Mouse (Mus musculus): Measurements from ENCODE around the gene Orc4.
A peak's percentile ranks its signal among the peaks of the same experiment; 100 is the strongest.
"Not testable (repeated sequence)": the region's sequence is repeated elsewhere in the genome, so short reads cannot be mapped to it uniquely, and the experiment has no call there.

The Orc4 gene

DNA sequence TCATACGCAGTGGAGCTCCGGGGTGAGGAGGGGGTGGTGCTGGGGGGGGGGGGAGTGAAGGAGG is at the start of gene Orc4:
TSS of gene Orc4 (minus strand) at position 26 of the 64 bp plus-strand sequence.
- no peak for DNase-seq (ENCODE audit: low read depth, low spot score)

DNA sequence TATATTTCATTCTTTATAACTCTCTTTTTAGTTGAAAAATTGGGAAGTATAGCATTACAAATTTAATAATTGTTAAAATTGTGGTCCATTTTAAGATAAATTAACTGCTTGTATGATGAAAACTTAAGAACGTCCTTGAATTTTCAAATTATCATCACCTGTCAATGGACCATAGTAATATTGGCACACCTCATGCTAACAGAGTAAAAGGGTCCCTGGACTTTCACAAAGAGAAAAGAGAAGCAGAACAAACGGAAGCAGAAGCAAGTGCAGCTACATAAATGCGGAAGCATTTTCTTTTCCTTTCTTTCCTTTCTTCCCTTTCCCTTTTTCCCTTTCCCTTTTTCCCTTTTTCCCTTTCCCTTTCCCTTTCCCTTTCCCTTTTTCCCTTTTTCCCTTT is 40.2 kb upstream of the Orc4 start:
- no peak for DNase-seq (ENCODE audit: low read depth, low spot score)

DNA sequence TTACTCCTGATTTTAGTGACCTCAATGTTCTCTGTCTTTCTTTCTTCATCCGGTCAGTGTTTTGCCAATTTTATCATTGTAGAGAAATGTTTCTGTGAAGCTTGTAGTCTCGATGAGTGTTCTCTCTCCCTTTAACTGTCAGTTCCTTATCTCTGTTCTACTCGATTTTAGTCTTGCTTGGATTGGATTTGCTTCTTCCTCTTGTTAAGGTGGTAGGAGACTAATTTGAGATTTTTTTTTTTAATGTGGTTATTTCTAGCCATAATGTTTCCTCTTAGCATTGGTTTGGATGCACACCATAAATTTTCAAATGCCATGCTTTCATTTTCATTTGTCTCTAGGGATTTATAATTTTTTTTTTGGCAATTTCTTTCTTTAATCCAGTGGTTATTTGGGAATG is 28.8 kb upstream of the Orc4 start:
- DNase-seq (ENCODE audit: low read depth, low spot score): no peak

DNA sequence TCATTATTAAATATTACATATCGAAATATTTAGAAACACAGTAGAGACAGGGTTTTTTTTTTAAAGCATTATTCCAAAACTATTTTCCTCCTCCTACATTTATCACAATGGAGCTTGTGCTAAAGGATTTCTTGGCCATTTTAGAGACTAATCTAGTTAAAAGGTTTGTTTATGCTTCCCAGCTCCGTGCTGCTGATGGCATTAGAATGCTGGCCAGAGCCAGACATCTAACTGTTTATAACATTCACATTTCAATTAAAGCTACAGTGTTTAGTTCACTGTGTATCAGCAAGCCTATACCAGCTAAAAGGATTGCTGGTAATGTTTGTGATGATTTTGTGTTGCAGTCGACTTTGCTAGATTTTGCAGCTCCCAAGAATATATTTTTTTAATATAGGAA is 6.5 kb upstream of the Orc4 start:
- no peak for DNase-seq (ENCODE audit: low read depth, low spot score)

DNA sequence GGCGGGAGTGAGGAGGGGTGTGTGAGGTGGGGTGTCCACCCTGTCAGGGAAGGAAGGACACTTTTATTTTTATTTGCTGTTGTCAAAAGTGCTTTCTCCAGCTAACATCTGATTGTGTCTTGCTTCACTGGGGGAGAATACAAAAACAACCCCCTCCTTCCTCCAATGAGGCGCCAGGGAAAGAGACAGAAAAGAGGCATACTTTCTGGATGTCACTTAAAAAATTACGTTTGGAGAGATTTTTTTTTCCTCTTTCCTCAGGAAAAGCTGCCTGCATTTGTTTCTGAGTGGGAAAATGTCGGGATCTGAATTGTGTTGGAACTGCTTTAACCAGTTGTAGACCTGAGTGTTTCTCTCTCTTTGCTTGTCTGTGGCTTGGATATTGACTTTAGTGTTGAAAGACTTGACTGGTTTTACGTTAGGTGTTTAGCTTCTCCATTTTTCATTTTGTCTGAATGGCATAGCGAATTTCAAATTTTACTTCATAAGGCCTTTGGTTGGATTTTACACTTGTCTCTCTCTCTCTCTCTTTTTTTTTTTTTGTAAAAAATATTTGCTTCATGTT is 321 bp upstream of the Orc4 start:
- DNase-seq (ENCODE audit: low read depth, low spot score): peak; percentile 56

DNA sequence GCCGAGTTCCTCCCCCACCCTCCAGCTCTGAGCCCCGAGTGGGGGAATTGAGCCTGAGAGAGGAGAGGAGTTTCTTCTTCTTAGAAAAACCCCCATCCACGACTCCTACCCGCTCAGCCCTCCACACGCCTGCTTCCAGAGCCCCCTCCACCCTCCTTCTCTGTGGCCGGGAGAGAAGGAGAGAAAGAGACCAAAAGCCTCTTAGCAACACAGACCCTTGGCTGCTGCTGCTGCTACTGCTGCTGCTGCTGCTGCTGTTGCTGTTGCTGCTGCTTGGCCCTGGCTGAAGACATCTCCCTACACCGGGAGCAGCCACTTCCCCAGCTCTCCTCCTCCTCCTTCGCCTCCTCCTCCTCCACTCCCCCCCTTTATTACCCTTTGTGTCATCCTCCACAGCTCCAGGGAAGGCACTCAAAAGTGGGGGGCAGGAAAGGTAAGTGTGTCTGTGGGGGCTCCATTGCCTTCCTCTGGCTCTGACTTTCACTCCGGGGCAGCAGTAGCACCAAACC is 280 bp downstream of the Orc4 start:
- no peak for DNase-seq (ENCODE audit: low read depth, low spot score)

DNA sequence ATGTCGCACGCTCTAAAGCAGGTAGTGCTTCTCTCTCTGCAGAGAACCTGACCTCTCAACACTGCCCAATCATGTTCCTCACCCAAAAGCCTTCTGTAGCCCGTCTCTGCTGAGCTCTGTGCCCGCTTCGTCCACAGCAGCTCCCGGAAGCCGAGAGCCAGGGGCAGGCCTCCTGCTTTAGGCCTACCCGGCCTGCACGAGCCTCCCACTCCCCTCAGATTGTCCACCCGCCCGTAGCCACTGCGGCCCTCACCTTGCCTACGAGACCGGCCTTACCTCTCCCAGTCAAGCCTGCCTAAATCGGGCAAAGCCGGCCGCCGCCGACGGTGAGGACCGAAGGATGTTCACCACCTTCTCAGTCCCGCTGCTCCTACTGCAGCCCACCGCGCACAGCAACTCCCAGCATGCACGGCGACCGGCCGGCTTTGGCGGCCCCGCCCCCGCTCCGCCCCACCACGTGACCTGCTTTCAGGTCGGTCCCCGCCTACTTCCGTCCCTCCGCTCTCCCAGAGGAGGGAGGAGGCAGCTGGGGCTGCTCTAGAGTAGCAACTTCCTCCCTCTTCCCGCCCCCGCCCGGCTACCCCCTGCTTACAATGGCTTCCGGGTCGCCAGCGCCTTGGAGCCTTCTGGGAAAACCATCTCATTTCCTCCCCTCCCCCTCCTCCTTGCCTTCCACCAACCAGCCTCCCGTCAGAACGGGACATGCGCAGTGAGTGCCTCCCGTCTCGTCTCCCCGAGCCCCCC is 1.1 kb downstream of the Orc4 start, which contains the start of gene Mbd5:
TSS of gene Mbd5 (plus strand) at position 668 of the 744 bp plus-strand sequence.
- DNase-seq (ENCODE audit: low read depth, low spot score): peak; percentile 99

DNA sequence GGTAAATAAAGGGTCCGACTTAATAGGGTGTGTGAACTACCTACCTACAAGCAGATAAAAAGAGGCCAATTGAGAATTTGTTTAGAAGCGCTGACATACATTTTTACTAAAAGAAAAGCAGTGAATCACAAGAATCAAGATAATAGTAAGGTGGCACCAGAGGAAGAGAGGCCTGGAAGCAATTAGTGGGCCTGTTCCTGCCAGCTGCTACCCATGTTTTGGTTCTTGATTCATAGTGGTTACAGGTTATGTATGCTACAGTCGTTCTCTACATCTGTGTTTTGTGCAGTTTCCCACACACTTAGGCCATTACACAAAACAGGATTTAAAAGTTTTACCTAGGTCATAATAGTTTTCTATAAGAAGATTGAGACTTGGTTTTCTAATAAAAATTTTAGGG is 2.3 kb downstream of the Orc4 start:
- peak; percentile 40 for DNase-seq (ENCODE audit: low read depth, low spot score)

DNA sequence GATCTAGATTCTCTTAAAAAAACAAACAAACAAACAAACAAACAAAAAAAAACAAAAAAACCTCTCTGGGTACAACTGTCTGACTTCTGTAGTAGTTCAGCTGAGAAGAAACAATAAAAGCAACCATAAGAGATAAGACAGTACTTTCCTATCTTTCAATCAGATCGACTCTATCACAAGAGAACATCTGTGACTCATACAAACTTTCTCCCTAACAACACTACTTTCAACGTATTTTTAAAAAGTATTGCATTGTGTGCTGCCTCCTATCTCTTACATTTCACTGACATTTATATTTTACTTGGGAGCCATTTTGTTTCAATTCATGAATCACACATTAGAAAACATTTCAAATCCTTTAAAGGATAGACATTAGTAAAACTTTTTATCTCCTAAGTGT is 15.0 kb downstream of the Orc4 start:
- no peak for DNase-seq (ENCODE audit: low read depth, low spot score)

DNA sequence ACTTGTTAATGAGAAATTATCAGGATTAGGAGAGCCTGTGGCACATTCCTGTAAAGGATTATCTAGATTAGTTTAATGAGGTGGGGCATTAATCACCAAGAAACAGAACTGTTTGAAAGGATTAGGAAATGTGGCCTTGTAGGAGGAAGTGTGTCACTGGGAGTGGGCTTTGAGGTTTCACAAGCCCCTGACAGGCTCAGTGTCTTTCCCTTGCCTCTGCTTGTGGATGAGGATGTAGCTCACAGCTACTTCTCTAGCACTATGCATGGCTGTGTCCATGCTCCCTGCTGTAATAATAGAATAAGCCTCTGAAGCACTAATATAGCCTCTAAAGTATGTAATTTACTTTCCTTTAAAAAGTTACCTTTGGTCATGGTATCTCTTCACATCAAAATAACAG is 34.2 kb downstream of the Orc4 start:
- no peak for DNase-seq (ENCODE audit: low read depth, low spot score)

DNA sequence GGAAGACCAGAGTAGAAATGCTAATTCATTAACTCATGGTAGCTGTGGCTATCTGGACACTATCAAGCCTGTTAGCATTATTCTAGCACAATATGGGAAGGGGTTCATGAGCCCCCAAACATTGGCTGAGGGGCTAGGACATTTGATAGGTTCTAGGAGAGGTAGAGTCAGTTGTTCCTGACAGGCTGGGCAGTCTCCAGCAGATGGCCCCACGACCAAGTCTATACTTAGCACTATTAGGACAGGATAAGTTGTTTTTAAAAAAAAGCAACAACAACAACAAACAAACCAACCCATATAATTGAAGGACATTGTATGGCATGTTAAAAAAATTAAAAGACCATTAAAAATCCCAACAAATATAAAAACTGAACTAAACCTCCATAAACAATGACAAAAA is 35.9 kb downstream of the Orc4 start:
- DNase-seq (ENCODE audit: low read depth, low spot score): no peak

DNA sequence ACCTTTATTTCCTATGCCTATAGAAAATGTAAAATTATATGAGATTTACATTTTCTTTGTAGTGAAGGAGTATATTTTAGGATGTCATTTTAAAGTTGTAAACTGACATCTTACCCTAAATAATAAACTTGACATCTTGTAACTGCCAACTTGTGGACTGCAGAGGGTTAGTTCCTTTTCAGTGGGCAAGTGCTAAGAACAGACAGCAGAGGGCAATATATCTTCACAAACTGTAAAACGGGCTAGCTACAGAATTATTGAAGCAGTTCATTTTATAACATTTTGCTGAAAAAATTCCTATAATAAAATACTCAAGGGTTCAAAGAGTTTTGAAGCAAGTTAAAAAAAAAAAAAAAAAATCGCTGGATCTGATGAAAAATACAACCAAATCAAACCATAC is 41.2 kb downstream of the Orc4 start:
- DNase-seq (ENCODE audit: low read depth, low spot score): peak; percentile 51

DNA sequence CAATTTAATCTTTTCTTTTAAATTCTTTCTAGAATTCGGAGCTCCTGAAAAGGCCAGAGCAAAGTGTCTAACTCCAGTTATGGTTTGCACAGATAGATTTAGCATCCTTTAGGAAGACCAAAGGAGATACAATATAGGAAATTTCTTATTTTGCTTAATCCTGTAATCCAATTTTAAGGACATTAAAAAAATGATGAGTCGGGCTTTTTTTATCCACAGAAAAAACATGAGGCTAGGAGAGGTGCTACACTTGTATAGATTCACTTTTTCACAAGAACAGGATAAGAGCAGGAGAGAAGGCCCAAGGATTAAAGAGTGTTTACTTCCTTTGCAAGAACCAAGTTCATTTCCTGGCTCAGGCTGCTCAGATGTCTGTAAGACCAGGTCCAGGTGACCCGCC is 54.9 kb downstream of the Orc4 start:
- DNase-seq (ENCODE audit: low read depth, low spot score): no peak

DNA sequence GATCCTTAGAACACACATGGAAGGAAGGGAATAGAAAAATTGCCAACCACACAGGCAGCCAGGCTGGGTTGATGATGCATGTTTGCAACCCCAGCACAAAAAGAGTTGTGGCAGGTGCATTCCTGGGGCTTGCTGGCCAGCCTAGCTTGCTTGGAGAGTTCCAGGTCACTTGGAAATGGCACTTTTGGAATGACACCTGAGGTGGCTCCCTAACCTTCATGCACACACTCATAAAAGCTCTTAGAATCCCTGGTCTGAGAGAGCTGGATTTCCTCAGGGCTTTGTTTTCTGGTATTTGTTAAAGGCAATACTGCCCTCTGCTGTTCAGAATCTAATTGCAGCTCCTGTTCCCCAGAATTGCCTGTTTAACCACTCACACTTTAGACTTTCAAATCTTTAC is 64.1 kb downstream of the Orc4 start:
- DNase-seq (ENCODE audit: low read depth, low spot score): peak; percentile 66

DNA sequence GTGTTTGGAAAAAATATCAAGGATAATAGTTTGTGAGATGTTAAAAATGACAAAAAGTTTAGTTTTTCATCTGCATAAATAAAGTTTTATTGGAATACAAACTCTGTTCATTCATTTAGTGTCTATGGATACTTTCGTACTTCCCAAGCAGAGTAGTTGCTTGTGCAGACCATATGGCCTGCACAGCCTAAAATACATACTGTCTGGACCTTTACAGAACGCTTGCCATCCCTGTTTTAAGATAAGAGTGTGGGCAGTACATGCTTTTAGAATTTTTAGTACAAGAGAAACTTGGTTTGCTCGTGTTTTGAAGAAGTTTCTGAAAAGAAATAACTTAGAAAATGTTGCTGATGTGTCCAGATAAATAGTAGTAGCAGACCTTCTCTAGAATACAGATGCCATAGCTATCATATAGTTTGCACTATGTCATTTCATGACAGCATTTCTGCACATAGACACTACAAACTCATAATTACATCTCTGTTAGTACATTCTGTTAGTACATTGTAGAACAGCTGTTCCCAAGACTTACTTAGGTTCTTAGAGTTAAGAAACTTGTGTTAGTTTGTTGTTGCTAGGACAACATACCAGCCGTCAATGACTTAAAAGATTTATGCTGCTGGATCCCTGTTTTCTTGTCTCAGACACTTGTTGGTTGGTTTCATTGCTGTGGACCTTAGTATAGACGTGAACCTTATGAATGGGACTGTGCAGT is 81.7 kb downstream of the Orc4 start:
- no peak for DNase-seq (ENCODE audit: low read depth, low spot score)

DNA sequence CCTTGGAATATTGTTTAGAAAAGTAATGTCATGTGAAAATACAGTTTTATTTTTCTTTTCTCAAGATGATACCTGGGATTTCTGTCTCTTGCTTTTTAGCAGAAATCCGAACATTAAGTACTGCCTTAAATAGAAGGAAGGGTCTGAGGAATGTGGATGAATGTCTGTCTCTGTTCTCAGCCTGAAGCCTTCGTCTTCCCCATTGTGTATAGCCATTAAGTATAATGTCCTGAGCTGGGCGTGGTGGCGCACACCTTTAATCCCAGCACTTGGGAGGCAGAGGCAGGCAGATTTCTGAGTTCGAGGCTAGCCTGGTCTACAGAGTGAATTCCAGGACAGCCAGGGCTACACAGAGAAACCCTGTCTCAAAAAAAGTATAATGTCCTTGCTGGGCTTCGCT is 84.5 kb downstream of the Orc4 start:
- DNase-seq (ENCODE audit: low read depth, low spot score): not testable (repeated sequence)

Measured in A20 (cell line).